Comparison of ENCODE assay signal across 23 mouse cellular contexts in genomic region chr17:7264610-7265009, GRCm38 (mm10). TPM values are rescaled to one million over a fixed set of nuclear protein-coding genes. Genes with fewer than 3 reads are reported as not detected.
DNase-seq lines count a peak whose midpoint lies in the region; ATAC-seq and TF ChIP-seq lines count a peak whose summit lies in the region.
"Had no signal": no experiment of that assay in that cellular context is flagged by ENCODE, and none has a peak within 500 bp of the region (broad histone marks: within the 10 kb centered on the region; RNA-seq: fewer than 3 reads in every experiment).

No protein-coding gene starts in this region.

- TF ChIP-seq CTCF in midbrain, postnatal 0 days (IDR thresholded peaks at IDR 0.05), result no peak

- no peak overlapping the region for H3K4me2 ChIP-seq in heart, embryonic 12.5 days
- no peak overlapping the region for H3K4me2 ChIP-seq in hindbrain, embryonic 15.5 days
- no peak overlapping the region for H3K4me2 ChIP-seq in hindbrain, embryonic 11.5 days (replicated peaks; ENCODE audit: low read depth, low read length)
- H3K4me2 ChIP-seq in midbrain, embryonic 13.5 days (replicated peaks), result no peak overlapping the region
- H3K4me2 ChIP-seq in midbrain, postnatal 0 days (ENCODE audit: low read depth, low read length, poor library complexity, severe bottlenecking), result no peak overlapping the region
- H3K4me2 ChIP-seq: embryonic facial prominence, embryonic 12.5 days; limb, embryonic 13.5 days; liver, embryonic 13.5 days; lung, embryonic 14.5 days; neural tube, embryonic 12.5 days had no signal

- peak overlapping the region; percentile 96 for H3K27ac ChIP-seq in heart, embryonic 12.5 days (ENCODE audit: poor library complexity, severe bottlenecking)
- 0 out of 2 replicates have a peak overlapping the region, but pooled peaks have one; percentile 9 for H3K27ac ChIP-seq in hindbrain, embryonic 15.5 days (replicated peaks)
- H3K27ac ChIP-seq in hindbrain, embryonic 11.5 days (ENCODE audit: low read depth, low read length), result no peak overlapping the region
- no peak overlapping the region for H3K27ac ChIP-seq in midbrain, embryonic 13.5 days
- H3K27ac ChIP-seq in midbrain, postnatal 0 days (ENCODE audit: low read depth, low read length), result no peak overlapping the region; the same call in 1 of the 2 replicates
- H3K27ac ChIP-seq: embryonic facial prominence, embryonic 12.5 days; layer of hippocampus, adult 2 months; limb, embryonic 13.5 days; liver, embryonic 13.5 days; neural tube, embryonic 12.5 days had no signal

- no peak overlapping the region for H3K4me3 ChIP-seq in heart, embryonic 12.5 days
- H3K4me3 ChIP-seq in hindbrain, embryonic 15.5 days, result no peak overlapping the region
- no peak overlapping the region for H3K4me3 ChIP-seq in hindbrain, embryonic 11.5 days (ENCODE audit: low read depth, low read length)
- no peak overlapping the region for H3K4me3 ChIP-seq in midbrain, embryonic 13.5 days (replicated peaks)
- no peak overlapping the region for H3K4me3 ChIP-seq in midbrain, postnatal 0 days (ENCODE audit: low read depth, low read length)
- H3K4me3 ChIP-seq: embryonic facial prominence, embryonic 12.5 days; layer of hippocampus, adult 2 months; limb, embryonic 13.5 days; liver, embryonic 13.5 days; neural tube, embryonic 12.5 days had no signal

- DNase-seq in heart, adult 9 months (ENCODE audit: low spot score in 2 of 2), result no peak
- DNase-seq in hindbrain, embryonic 11.5 days (ENCODE audit: low spot score), result no peak
- no peak for DNase-seq in midbrain, postnatal 0 days (ENCODE audit: low spot score)
- no peak for DNase-seq in thymus, postnatal 14 days
- DNase-seq: adrenal gland, adult 8-10 months; cerebellum, adult 9-10 months; kidney, adult 9 months; layer of hippocampus, postnatal 36 days; liver, embryonic 13.5 days; lung, embryonic 14.5 days; lung, postnatal 36 days; thymus, postnatal 36 days had no signal

- no peaks in the 10 kb centered on the region for H3K27me3 ChIP-seq in heart, embryonic 12.5 days (replicated peaks)
- no peaks in the 10 kb centered on the region for H3K27me3 ChIP-seq in hindbrain, embryonic 15.5 days
- H3K27me3 ChIP-seq in hindbrain, embryonic 11.5 days (ENCODE audit: control insufficient read depth, insufficient read depth, low read length), result no peaks in the 10 kb centered on the region
- no peaks in the 10 kb centered on the region for H3K27me3 ChIP-seq in midbrain, embryonic 13.5 days
- no peaks in the 10 kb centered on the region for H3K27me3 ChIP-seq in midbrain, postnatal 0 days (ENCODE audit: insufficient read depth, low read length)
- H3K27me3 ChIP-seq: embryonic facial prominence, embryonic 12.5 days; limb, embryonic 13.5 days; liver, embryonic 13.5 days; neural tube, embryonic 12.5 days had no signal

- peaks cover 21% of the 10 kb centered on the region for H3K36me3 ChIP-seq in heart, embryonic 12.5 days
- no peaks in the 10 kb centered on the region for H3K36me3 ChIP-seq in hindbrain, embryonic 15.5 days
- H3K36me3 ChIP-seq in hindbrain, embryonic 11.5 days (ENCODE audit: control insufficient read depth, insufficient read depth, low read length), result no peaks in the 10 kb centered on the region
- peaks cover 9% of the 10 kb centered on the region for H3K36me3 ChIP-seq in midbrain, embryonic 13.5 days
- no peaks in the 10 kb centered on the region for H3K36me3 ChIP-seq in midbrain, postnatal 0 days (ENCODE audit: insufficient read depth, low read length)
- H3K36me3 ChIP-seq: liver, embryonic 13.5 days had no signal

- no peak overlapping the region for H3K9ac ChIP-seq in heart, embryonic 12.5 days
- H3K9ac ChIP-seq in hindbrain, embryonic 15.5 days, result no peak overlapping the region
- no peak overlapping the region for H3K9ac ChIP-seq in hindbrain, embryonic 11.5 days (ENCODE audit: low read depth, low read length)
- no peak overlapping the region for H3K9ac ChIP-seq in midbrain, embryonic 13.5 days (replicated peaks)
- H3K9ac ChIP-seq in midbrain, postnatal 0 days (replicated peaks; ENCODE audit: low read length, poor library complexity, severe bottlenecking), result no peak overlapping the region
- H3K9ac ChIP-seq: embryonic facial prominence, embryonic 12.5 days; limb, embryonic 13.5 days; liver, embryonic 13.5 days; lung, embryonic 14.5 days; neural tube, embryonic 12.5 days had no signal

- H3K4me1 ChIP-seq in heart, embryonic 12.5 days (replicated peaks), result peaks cover 87% of the 10 kb centered on the region
- H3K4me1 ChIP-seq in hindbrain, embryonic 15.5 days (replicated peaks), result peaks cover 28% of the 10 kb centered on the region
- no peaks in the 10 kb centered on the region; the same call in 1 of the 2 replicates for H3K4me1 ChIP-seq in hindbrain, embryonic 11.5 days (replicated peaks; ENCODE audit: control insufficient read depth, insufficient read depth, low read length)
- peaks cover 24% of the 10 kb centered on the region for H3K4me1 ChIP-seq in midbrain, embryonic 13.5 days (replicated peaks)
- H3K4me1 ChIP-seq in midbrain, postnatal 0 days (ENCODE audit: insufficient read depth, low read length), result no peaks in the 10 kb centered on the region

- WGBS in heart, embryonic 12.5 days, result 53% methylated on average over 5 of the region's 5 CpGs
- 80% methylated on average over 5 of the region's 5 CpGs for WGBS in hindbrain, embryonic 15.5 days
- WGBS in hindbrain, embryonic 11.5 days, result 80% methylated on average over 5 of the region's 5 CpGs
- WGBS in midbrain, embryonic 13.5 days, result 61% methylated on average over 5 of the region's 5 CpGs
- WGBS in midbrain, postnatal 0 days, result 70% methylated on average over 5 of the region's 5 CpGs

- H3K9me3 ChIP-seq in heart, embryonic 12.5 days (replicated peaks), result no peaks in the 10 kb centered on the region
- no peaks in the 10 kb centered on the region for H3K9me3 ChIP-seq in hindbrain, embryonic 15.5 days
- H3K9me3 ChIP-seq in hindbrain, embryonic 11.5 days (ENCODE audit: control insufficient read depth, low read length), result no peaks in the 10 kb centered on the region
- H3K9me3 ChIP-seq in midbrain, embryonic 13.5 days, result no peaks in the 10 kb centered on the region
- H3K9me3 ChIP-seq in midbrain, postnatal 0 days (ENCODE audit: low read length), result no peaks in the 10 kb centered on the region
- H3K9me3 ChIP-seq: embryonic facial prominence, embryonic 12.5 days; limb, embryonic 13.5 days; liver, embryonic 13.5 days; neural tube, embryonic 12.5 days had no signal

- ATAC-seq in heart, embryonic 12.5 days (ENCODE audit: insufficient number of reproducible peaks, low FRiP score), result no peak
- ATAC-seq in hindbrain, embryonic 15.5 days (ENCODE audit: low FRiP score, low read depth), result no peak
- ATAC-seq in hindbrain, embryonic 11.5 days (ENCODE audit: low FRiP score), result no peak
- peak; percentile 51 for ATAC-seq in midbrain, embryonic 13.5 days
- no peak for ATAC-seq in midbrain, postnatal 0 days (ENCODE audit: low FRiP score)

RNA-seq across cellular contexts. Expression of gene Tcp10a, which starts 59.8 kb away (rescaled TPM):
- not detected in 2 replicates for polyA plus RNA-seq in heart, embryonic 12.5 days (2016; fragmentation: Nextera tagmentation; extraction: Ambion mirVana)
- not detected in 2 replicates for polyA plus RNA-seq in hindbrain, embryonic 15.5 days (2015; fragmentation: Nextera tagmentation; extraction: Ambion mirVana)
- not detected in 2 replicates for polyA plus RNA-seq in hindbrain, embryonic 11.5 days (2014; fragmentation: Nextera tagmentation; extraction: Ambion mirVana)
- not detected in 2 replicates for polyA plus RNA-seq in midbrain, embryonic 13.5 days (2015; fragmentation: Nextera tagmentation; extraction: Ambion mirVana)
- total RNA-seq in midbrain, postnatal 0 days (2014; rRNA removed), result not detected in 2 replicates
- 0.11 TPM in 1 of 2 replicates, not detected in the other for polyA plus RNA-seq in midbrain, postnatal 0 days (2015; fragmentation: Nextera tagmentation; extraction: Ambion mirVana)
- total RNA-seq: gastrocnemius, adult 18-20 months; granulocyte monocyte progenitor cell, adult 5-6 weeks; megakaryocyte-erythroid progenitor cell, adult 5-6 weeks had no signal
- polyA plus RNA-seq: cortical plate, adult 2 months; embryonic facial prominence, embryonic 12.5 days; limb, embryonic 13.5 days; liver, embryonic 13.5 days; lung, embryonic 14.5 days; neural tube, embryonic 12.5 days had no signal

Comparison
In these comparisons a context has a peak if more than half of its experiments do, and no peak if none do; other contexts are left out.
1. H3K27ac ChIP-seq: peak in heart, embryonic 12.5 days (single experiment) and hindbrain, embryonic 15.5 days (single experiment); none in hindbrain, embryonic 11.5 days (single experiment), midbrain, embryonic 13.5 days (single experiment) and midbrain, postnatal 0 days (single experiment).